Mouse (Mus musculus) cerebellum, adult 11-12 months (tissue): ENCODE results near the gene 2310030G06Rik.

Source experiments
- DNase-seq: peaks from one replicate; pipeline ENCODE4 v3.0.0; 2022

The 2310030G06Rik gene

DNA sequence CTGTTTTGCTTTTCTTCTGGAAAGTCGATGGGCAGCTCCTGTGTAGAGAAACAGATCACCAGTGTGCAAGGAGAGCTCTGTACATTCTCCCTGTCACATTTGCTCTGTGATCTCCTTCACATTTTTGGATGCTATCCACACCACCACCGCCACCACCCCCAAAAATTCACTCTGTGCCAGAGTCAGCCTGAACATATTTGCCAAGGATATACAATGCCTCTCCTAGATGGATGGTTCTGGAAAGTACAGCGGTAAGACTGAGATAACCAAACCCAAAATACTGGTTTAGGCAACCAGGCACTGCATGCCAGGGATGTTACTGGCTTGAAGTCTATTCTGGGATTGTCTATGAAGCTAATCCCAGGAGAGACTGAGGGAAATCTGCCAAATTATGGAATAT, 4.1 kb downstream of the 2310030G06Rik start:
- DNase-seq, result no peak

GRCm38 (mm10) chr9:50740867-50741784, 5.2 kb downstream of the 2310030G06Rik start:
- no peak for DNase-seq

DNA sequence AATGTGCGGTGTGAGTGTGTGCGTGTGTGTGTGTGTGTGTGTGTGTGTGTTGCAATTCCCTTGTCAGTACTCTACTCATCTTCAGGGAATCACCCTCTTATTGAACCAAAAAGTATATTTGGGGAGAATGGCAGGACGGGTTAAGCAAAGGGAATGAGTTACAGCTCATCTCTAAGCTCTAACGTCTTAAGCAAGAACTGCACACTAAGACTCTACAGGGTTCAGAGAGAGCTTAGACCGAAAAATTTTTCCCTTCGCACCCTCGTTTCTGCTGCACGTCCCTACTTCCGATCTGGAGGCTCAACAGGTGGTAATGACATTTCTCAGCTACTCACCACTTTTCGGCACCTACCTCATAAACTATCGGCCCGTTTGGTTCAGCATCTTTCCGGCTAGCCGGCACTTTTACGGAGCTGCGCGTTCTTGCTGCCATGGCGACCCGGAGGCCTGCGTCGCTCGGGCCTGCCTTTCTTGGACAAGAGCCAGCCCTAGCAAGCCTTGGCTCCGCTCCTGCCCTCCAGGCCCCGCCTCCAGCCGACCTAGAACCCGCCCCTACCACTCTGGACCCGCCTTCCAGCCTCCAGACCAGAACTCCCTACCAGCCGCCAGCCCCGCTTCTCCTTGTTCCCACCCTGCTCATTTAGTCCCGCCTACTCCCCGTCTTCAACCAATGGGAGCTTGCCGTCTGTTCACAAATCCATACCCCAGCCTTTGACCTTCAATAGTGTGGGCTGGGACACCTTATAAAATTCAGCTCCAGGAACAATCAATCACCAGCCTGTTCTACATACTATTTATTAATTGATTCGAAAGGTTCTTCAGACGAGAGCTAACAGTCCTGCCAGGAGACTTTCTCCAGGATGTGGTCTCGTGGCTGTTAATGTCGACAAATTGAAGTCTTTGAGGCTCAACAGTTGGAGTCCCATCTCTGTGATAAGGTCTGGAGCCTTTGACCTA, 7.1 kb downstream of the 2310030G06Rik start, which contains the start of gene Dixdc1:
Gene Dixdc1 (minus strand): TSS at position 604 of the 957 bp plus-strand sequence.
- peak; percentile 86 for DNase-seq

DNA sequence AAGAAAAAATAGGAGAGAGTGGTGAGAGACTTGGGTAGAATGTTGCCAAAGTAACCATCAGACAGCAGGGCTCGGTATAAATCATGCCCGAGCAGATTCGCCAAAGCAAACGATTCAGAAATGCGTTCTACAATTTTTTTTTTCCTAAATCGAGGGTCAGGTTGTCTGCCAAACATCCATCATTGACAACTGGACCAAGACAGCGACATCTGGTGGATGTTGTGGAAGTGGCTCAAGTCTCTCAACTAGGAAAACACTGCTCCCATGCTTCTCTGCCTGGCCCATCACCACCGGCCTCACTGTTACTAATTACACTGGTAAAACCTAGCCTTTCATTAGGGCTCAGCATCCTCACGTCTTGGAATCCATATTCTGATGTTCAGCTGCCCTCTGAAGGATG, 11.3 kb downstream of the 2310030G06Rik start:
- peak; percentile 60 for DNase-seq

DNA sequence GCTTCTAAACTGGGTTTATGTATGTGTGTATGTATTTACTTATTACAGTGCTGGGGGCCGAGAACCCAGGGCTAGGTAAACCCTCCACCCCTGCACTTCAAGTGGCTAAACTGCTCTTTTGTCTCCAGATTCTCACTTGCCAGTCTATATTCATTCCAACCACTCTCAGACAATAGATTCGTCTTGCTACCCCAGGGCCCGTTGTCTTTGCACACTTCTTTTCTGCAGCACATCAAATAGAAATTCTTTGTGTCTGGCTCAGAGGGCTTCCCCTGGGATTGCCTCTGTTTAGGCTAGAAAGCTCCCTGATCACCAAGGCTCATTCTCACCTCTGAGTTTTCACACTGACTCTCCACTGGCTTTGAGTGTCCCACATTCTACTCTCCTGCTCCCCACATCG, 13.8 kb downstream of the 2310030G06Rik start:
- no peak for DNase-seq

- DNase-seq, result no peak
Measured at GRCm38 (mm10) chr9:50729600-50729999, 16.7 kb downstream of the 2310030G06Rik start.

GRCm38 (mm10) chr9:50727925-50728651, 18.2 kb downstream of the 2310030G06Rik start:
- peak; percentile 87 for DNase-seq

DNA sequence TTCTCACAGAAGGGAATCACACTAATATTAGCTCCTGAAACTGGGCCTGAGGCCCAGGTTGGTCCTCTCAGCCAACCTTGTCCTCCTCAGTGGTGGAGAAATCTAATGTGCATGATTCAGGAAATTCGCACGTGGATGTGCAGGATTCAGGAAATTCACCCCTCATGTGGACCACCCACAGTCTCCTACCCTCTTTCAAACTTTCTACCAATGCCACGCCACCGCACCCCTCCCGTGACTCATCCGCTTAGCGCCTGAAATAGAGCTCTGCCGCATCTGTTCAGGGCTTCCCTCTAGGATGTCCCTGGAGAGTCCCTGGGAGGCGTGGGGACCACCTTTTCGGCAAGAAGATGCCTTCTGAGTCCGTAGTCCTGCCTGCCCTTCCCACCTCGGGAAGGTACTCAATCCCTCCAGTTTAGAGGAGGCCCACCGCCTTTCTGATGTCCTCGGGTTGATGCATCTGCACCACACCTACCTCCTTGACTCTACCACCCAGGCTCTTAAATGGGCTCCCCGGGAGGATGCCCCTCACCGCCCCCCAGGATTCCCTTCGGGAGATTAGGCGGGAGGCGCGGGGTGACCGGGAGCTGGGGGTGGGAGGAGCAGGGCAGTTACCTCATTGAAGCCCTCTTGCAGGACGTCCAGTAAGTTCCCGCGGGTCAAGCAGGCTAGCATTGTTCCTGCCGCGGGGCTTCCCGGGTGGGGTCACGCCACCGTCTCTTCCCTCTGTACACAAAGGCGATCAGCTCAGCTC, 19.0 kb downstream of the 2310030G06Rik start:
- DNase-seq, result peak; percentile 70

- peak; percentile 58 for DNase-seq
Measured at GRCm38 (mm10) chr9:50725921-50726590, 20.3 kb downstream of the 2310030G06Rik start.

DNA sequence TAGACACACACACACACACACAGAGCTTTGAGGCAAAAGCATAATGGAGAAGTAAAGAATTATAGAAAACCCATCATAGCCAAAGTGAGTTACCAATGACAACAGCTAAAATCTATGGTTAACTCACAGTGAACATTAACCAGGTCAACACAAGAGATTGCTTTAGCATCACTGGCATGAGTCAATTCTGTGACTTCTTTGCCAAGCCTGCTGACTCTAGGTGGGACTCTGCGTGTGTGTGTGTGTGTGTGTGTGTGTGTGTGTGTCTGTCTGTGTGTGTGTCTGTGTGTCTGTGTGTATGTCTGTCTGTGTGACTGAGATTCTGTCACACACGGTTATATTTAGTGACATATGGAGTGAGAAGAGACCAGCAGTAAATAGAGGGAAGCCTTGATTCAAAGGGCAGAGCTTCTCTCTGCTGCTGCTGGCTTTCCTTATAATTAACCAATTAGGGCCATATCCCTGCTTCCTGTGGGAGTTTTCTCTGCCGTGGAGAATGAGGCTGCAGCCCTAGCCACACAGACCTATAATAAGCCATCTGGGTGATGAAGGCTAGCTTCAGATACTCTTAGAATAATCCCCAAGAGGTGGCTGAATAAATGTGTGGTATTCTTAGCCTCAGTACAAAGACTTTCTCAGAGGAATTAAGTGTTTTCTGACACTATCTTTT, 21.5 kb downstream of the 2310030G06Rik start:
- no peak for DNase-seq

DNA sequence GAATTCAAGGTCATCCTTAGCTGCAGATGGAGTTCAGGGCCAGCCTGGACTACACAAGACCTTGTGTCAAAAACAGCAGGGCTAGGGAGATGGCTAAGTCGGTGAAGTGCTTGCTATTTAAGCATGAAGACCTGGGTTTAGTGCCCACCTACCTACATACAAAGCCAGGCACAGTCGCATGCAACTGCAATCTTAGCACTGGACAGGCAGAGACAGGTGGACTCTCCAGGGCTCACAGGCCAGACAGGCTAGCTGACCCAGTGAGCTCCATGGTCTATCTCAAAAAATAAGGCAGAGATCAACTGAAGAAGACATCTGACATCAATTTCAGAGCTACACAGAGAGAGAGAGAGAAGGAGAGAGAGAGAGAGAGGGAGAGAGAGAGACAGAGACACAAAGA, 22.2 kb downstream of the 2310030G06Rik start:
- DNase-seq, result peak; percentile 37

- DNase-seq, result peak; percentile 85
Measured at GRCm38 (mm10) chr9:50723406-50723805, 22.9 kb downstream of the 2310030G06Rik start.

- peak; percentile 64 for DNase-seq
Measured at GRCm38 (mm10) chr9:50722451-50722911, 23.9 kb downstream of the 2310030G06Rik start.

GRCm38 (mm10) chr9:50721061-50721460, 25.3 kb downstream of the 2310030G06Rik start:
- peak; percentile 44 for DNase-seq

DNA sequence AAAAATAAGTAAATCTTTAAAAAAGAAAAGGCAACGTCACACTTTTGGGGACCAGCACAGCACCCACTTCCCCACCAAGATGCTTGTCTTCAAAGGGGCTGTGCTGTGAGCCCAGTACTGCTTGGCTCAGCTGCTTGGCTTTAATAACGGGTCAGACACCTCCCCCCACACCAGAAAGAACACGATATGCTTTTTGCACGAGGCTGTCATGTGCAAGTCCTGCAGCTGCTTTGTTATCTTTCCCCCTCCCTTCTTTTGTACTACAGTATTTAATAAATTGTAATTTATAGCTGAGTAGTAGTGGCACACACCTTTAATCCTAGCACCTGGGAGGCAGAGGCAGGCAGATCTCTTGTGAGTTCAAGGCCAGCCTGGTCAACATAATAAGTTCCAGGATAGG, 27.5 kb downstream of the 2310030G06Rik start:
- DNase-seq, result no peak

GRCm38 (mm10) chr9:50714188-50714587, 32.1 kb downstream of the 2310030G06Rik start:
- no peak for DNase-seq

GRCm38 (mm10) chr9:50711337-50711736, 35.0 kb downstream of the 2310030G06Rik start:
- no peak for DNase-seq

GRCm38 (mm10) chr9:50709108-50709507, 37.2 kb downstream of the 2310030G06Rik start:
- no peak for DNase-seq

DNA sequence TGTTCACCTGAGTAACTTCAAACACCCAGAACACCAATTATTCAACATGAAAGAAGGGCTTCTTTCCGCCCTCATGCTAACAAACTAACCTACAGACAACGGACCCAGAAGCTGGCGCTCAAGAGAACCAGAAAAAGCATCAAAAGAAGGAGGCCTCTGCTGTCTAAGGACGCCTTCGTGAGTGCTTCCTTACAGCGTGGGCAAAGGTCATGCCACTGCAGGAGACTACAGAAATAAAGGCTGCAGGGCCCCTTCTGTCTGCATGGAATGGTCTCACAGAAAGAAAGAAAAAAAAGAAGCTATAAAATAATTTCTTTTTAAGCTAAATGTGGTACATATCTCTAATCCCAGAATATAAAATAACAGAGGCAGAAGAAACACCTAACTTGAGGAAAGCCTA, 41.4 kb downstream of the 2310030G06Rik start:
- no peak for DNase-seq

GRCm38 (mm10) chr9:50700921-50701691, 45.2 kb downstream of the 2310030G06Rik start:
- peak; percentile 76 for DNase-seq
